ENCODE assay signal across 34 mouse cellular contexts in the genomic region with DNA sequence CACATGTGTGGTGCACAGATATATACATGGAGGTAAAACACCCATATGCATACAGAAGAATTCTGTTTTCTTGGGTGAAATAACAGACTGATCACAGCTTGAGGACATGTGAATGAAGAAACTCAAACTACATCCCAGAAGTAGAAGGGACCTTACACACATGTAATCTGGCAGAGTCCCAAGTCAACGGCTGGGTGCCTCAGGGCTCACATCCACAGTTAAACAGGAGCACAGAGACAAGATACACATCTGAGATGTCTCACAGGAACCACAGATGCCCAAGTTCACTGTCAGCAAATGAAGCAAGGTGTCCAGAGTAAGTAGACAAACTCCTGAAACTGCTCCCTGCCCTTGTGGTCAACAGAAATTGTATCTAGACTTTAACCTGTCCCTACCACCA.
"Had no signal": no experiment of that assay in that cellular context is flagged by ENCODE, and none has a peak within 500 bp of the region (broad histone marks: within the 10 kb centered on the region; RNA-seq: fewer than 3 reads in every experiment).

No protein-coding gene starts in this region.

- H3K27me3 ChIP-seq: heart, embryonic 12.5 days; heart, embryonic 13.5 days; heart, embryonic 15.5 days; hindbrain, embryonic 12.5 days; hindbrain, embryonic 13.5 days; hindbrain, embryonic 15.5 days; intestine, embryonic 15.5 days; kidney, embryonic 15.5 days had no signal

- ATAC-seq: hindbrain, embryonic 16.5 days; hindbrain, postnatal 0 days; inflammation-experienced regulatory T-cells, adult 6 months; intestine, embryonic 15.5 days; intestine, embryonic 16.5 days; intestine, postnatal 0 days had no signal

- H3K4me2 ChIP-seq: heart, embryonic 11.5 days; heart, embryonic 12.5 days; heart, embryonic 13.5 days; heart, embryonic 15.5 days; hindbrain, embryonic 12.5 days; hindbrain, embryonic 13.5 days; hindbrain, embryonic 14.5 days; hindbrain, embryonic 15.5 days; intestine, embryonic 15.5 days; kidney, embryonic 15.5 days had no signal

- H3K4me3 ChIP-seq: heart, adult 2 months; heart, embryonic 12.5 days; heart, embryonic 13.5 days; heart, embryonic 15.5 days; hindbrain, embryonic 10.5 days; hindbrain, embryonic 12.5 days; hindbrain, embryonic 13.5 days; hindbrain, embryonic 15.5 days; intestine, embryonic 15.5 days; kidney, embryonic 15.5 days; layer of hippocampus, adult 2 months had no signal

- DNase-seq: heart, adult 2 months; heart, postnatal 10 days; heart, postnatal 36 days; heart, postnatal 4 days; kidney, adult 11 months; kidney, adult 18-20 months; kidney, adult 2 months; kidney, adult 8-10 months; kidney, adult 9 months; kidney, postnatal 10 days; kidney, postnatal 14 days; kidney, postnatal 25 days; kidney, postnatal 36 days; kidney, postnatal 4 days; layer of hippocampus, adult 9-11 months; layer of hippocampus, postnatal 36 days had no signal

- H3K4me1 ChIP-seq: hindbrain, embryonic 10.5 days; hindbrain, embryonic 15.5 days; intestine, embryonic 15.5 days had no signal

- H3K36me3 ChIP-seq: intestine, embryonic 15.5 days had no signal

- H3K27ac ChIP-seq: heart, adult 2 months; heart, embryonic 13.5 days; heart, embryonic 15.5 days; hindbrain, embryonic 10.5 days; hindbrain, embryonic 12.5 days; hindbrain, embryonic 13.5 days; hindbrain, embryonic 14.5 days; hindbrain, embryonic 15.5 days; hindbrain, postnatal 0 days; intestine, embryonic 15.5 days; kidney, embryonic 15.5 days; kidney, postnatal 0 days; layer of hippocampus, adult 2 months had no signal

- H3K9me3 ChIP-seq: heart, embryonic 12.5 days; heart, embryonic 13.5 days; heart, embryonic 15.5 days; hindbrain, embryonic 10.5 days; hindbrain, embryonic 12.5 days; hindbrain, embryonic 13.5 days; hindbrain, embryonic 15.5 days; intestine, embryonic 15.5 days; kidney, embryonic 15.5 days had no signal

- H3K9ac ChIP-seq: heart, embryonic 12.5 days; heart, embryonic 13.5 days; heart, embryonic 15.5 days; hindbrain, embryonic 12.5 days; hindbrain, embryonic 13.5 days; hindbrain, embryonic 14.5 days; hindbrain, embryonic 15.5 days; intestine, embryonic 15.5 days; kidney, embryonic 15.5 days had no signal
